Mouse (Mus musculus): Measurements from ENCODE around the gene 1700020D05Rik. TPM values are rescaled to one million over a fixed set of nuclear protein-coding genes. Genes with fewer than 3 reads are reported as not detected.
"Not testable (repeated sequence)": the region's sequence is repeated elsewhere in the genome, so short reads cannot be mapped to it uniquely, and the experiment has no call there.

Gene 1700020D05Rik
- polyA plus RNA-seq, 1 experiment from 2014 or later, result 0.30 TPM

- H3K36me3 ChIP-seq, result peaks cover 60% of the 10 kb centered on the region
Observed at GRCm38 (mm10) chr19:5492641-5493040, 10.9 kb downstream of the 1700020D05Rik start.

GRCm38 (mm10) chr19:5490898-5491708 lies 12.5 kb downstream of the 1700020D05Rik start:
- Histone ChIP-seq H3K36me3 (peaks cover 46% of the 10 kb centered on the region), H3K27me3 (no peaks in the 10 kb centered on the region), H3K4me2 (peak overlapping the region; percentile 76), H3K4me1 (peaks cover 57% of the 10 kb centered on the region), H3K9ac (peak overlapping the region; percentile 87), H3K27ac (peak overlapping the region; percentile 100), H3K9me3 (replicated peaks) (no peaks in the 10 kb centered on the region), H3K4me3 (replicated peaks) (peak overlapping the region; percentile 74)
- peak; percentile 13 for ATAC-seq (replicated peaks; ENCODE audit: low FRiP score)
- WGBS, result under 1% methylated on average over 59 of the region's 59 CpGs

More at GRCm38 (mm10) chr19:5492641-5493040, 10.9 kb downstream of the 1700020D05Rik start:
- peak overlapping the region; percentile 76 for H3K4me2 ChIP-seq
- ATAC-seq (replicated peaks; ENCODE audit: low FRiP score), result no peak
- H3K4me1 ChIP-seq, result peaks cover 42% of the 10 kb centered on the region
- H3K4me3 ChIP-seq (replicated peaks), result no peak overlapping the region; the same call in 1 of the 2 replicates
- no peak overlapping the region for H3K27ac ChIP-seq
- H3K27me3 ChIP-seq, result no peaks in the 10 kb centered on the region
- H3K9me3 ChIP-seq (replicated peaks), result no peaks in the 10 kb centered on the region
- 0 out of 2 replicates have a peak overlapping the region, but pooled peaks have one; percentile 87 for H3K9ac ChIP-seq
- WGBS, result 79% methylated on average over 4 of the region's 4 CpGs

GRCm38 (mm10) chr19:5490313-5490897 lies 13.2 kb downstream of the 1700020D05Rik start, which contains the start of gene Cfl1:
Gene Cfl1 (plus strand): TSS chr19:5490455.
- no peaks in the 10 kb centered on the region for H3K27me3 ChIP-seq
- ATAC-seq (replicated peaks; ENCODE audit: low FRiP score), result peak; percentile 53
- H3K36me3 ChIP-seq, result peaks cover 46% of the 10 kb centered on the region
- peak within 1 kb of the TSS; percentile 87 for H3K9ac ChIP-seq
- peak within 1 kb of the TSS; percentile 76 for H3K4me2 ChIP-seq
- H3K9me3 ChIP-seq (replicated peaks), result no peaks in the 10 kb centered on the region
- WGBS, result under 1% methylated on average over 57 of the region's 62 CpGs
- peaks cover 63% of the 10 kb centered on the region for H3K4me1 ChIP-seq
- H3K4me3 ChIP-seq (replicated peaks), result peak within 1 kb of the TSS; percentile 74
- peak within 1 kb of the TSS; percentile 100 for H3K27ac ChIP-seq

GRCm38 (mm10) chr19:5489721-5490120 lies 13.9 kb downstream of the 1700020D05Rik start:
- Histone ChIP-seq H3K4me3 (replicated peaks) (peak overlapping the region; percentile 74), H3K4me1 (peaks cover 63% of the 10 kb centered on the region), H3K36me3 (peaks cover 46% of the 10 kb centered on the region), H3K27ac (peak overlapping the region; percentile 100), H3K4me2 (peak overlapping the region; percentile 76)
- H3K27me3 ChIP-seq; H3K9ac ChIP-seq; ATAC-seq (replicated peaks; ENCODE audit: low FRiP score); H3K9me3 ChIP-seq (replicated peaks): not testable (repeated sequence)
- 41% methylated on average over 10 of the region's 10 CpGs for WGBS

- Histone ChIP-seq H3K4me1 (peaks cover 59% of the 10 kb centered on the region), H3K4me3 (replicated peaks) (peak overlapping the region; percentile 61), H3K36me3 (peaks cover 46% of the 10 kb centered on the region), H3K9ac (peak overlapping the region; percentile 43), H3K4me2 (peak overlapping the region; percentile 76), H3K27me3 (no peaks in the 10 kb centered on the region), H3K27ac (peak overlapping the region; percentile 100), H3K9me3 (replicated peaks) (no peaks in the 10 kb centered on the region)
- peak; percentile 81 for ATAC-seq (replicated peaks; ENCODE audit: low FRiP score)
- WGBS, result under 1% methylated on average over 26 of the region's 26 CpGs
Observed at GRCm38 (mm10) chr19:5488878-5489571, 14.6 kb downstream of the 1700020D05Rik start.

- H3K9ac ChIP-seq, result peak within 1 kb of the TSS; percentile 63
- peak within 1 kb of the TSS; percentile 100 for H3K27ac ChIP-seq
- H3K4me1 ChIP-seq, result peaks cover 51% of the 10 kb centered on the region
- H3K27me3 ChIP-seq, result no peaks in the 10 kb centered on the region
- WGBS, result under 1% methylated on average over 39 of the region's 39 CpGs
- ATAC-seq (replicated peaks; ENCODE audit: low FRiP score), result peak; percentile 81
- H3K4me2 ChIP-seq, result peak within 1 kb of the TSS; percentile 76
- peaks cover 46% of the 10 kb centered on the region for H3K36me3 ChIP-seq
- H3K4me3 ChIP-seq (replicated peaks), result peak within 1 kb of the TSS; percentile 61
- no peaks in the 10 kb centered on the region for H3K9me3 ChIP-seq (replicated peaks)
Observed at GRCm38 (mm10) chr19:5487768-5488550, 15.6 kb downstream of the 1700020D05Rik start, which contains the start of gene Mus81. Gene Mus81 (minus strand): TSS chr19:5488402.

GRCm38 (mm10) chr19:5486771-5487170 lies 16.8 kb downstream of the 1700020D05Rik start:
- WGBS, result 81% methylated on average over 4 of the region's 4 CpGs
- Histone ChIP-seq H3K36me3 (peaks cover 46% of the 10 kb centered on the region), H3K27me3 (no peaks in the 10 kb centered on the region), H3K9ac (peak overlapping the region; percentile 63; the same call in 1 of the 2 replicates), H3K9me3 (replicated peaks) (no peaks in the 10 kb centered on the region), H3K4me1 (peaks cover 39% of the 10 kb centered on the region), H3K4me3 (replicated peaks) (peak overlapping the region; percentile 61), H3K27ac (peak overlapping the region; percentile 100; the same call in 1 of the 2 replicates), H3K4me2 (peak overlapping the region; percentile 76)
- ATAC-seq (replicated peaks; ENCODE audit: low FRiP score), result no peak

GRCm38 (mm10) chr19:5486286-5486685 lies 17.3 kb downstream of the 1700020D05Rik start:
- Histone ChIP-seq H3K9me3 (replicated peaks) (no peaks in the 10 kb centered on the region), H3K4me1 (peaks cover 37% of the 10 kb centered on the region), H3K27ac (0 out of 2 replicates have a peak overlapping the region, but pooled peaks have one; percentile 15), H3K4me3 (replicated peaks) (no peak overlapping the region), H3K27me3 (no peaks in the 10 kb centered on the region), H3K4me2 (0 out of 2 replicates have a peak overlapping the region, but pooled peaks have one; percentile 76), H3K36me3 (peaks cover 50% of the 10 kb centered on the region), H3K9ac (no peak overlapping the region)
- WGBS, result 76% methylated on average over 8 of the region's 8 CpGs
- ATAC-seq (replicated peaks; ENCODE audit: low FRiP score), result no peak

- H3K36me3 ChIP-seq, result peaks cover 55% of the 10 kb centered on the region
- H3K4me1 ChIP-seq, result peaks cover 37% of the 10 kb centered on the region
- H3K27ac ChIP-seq, result 0 out of 2 replicates have a peak overlapping the region, but pooled peaks have one; percentile 15
- H3K9me3 ChIP-seq (replicated peaks), result no peaks in the 10 kb centered on the region
- H3K4me3 ChIP-seq (replicated peaks), result no peak overlapping the region
- 90% methylated on average over 7 of the region's 7 CpGs for WGBS
- no peak overlapping the region for H3K9ac ChIP-seq
- no peak for ATAC-seq (replicated peaks; ENCODE audit: low FRiP score)
- no peak overlapping the region for H3K4me2 ChIP-seq
- no peaks in the 10 kb centered on the region for H3K27me3 ChIP-seq
Observed at GRCm38 (mm10) chr19:5485821-5486220, 17.8 kb downstream of the 1700020D05Rik start.

- Histone ChIP-seq H3K9ac (no peak overlapping the region), H3K9me3 (replicated peaks) (no peaks in the 10 kb centered on the region), H3K4me1 (peaks cover 37% of the 10 kb centered on the region), H3K36me3 (peaks cover 59% of the 10 kb centered on the region), H3K27me3 (no peaks in the 10 kb centered on the region), H3K4me2 (no peak overlapping the region), H3K4me3 (replicated peaks) (no peak overlapping the region), H3K27ac (no peak overlapping the region)
- no peak for ATAC-seq (replicated peaks; ENCODE audit: low FRiP score)
- 90% methylated on average over 8 of the region's 8 CpGs for WGBS
Observed at GRCm38 (mm10) chr19:5485371-5485770, 18.2 kb downstream of the 1700020D05Rik start.

GRCm38 (mm10) chr19:5484496-5484895 lies 19.1 kb downstream of the 1700020D05Rik start:
- H3K4me2 ChIP-seq, result no peak overlapping the region
- ATAC-seq (replicated peaks; ENCODE audit: low FRiP score), result no peak
- H3K4me1 ChIP-seq, result peaks cover 31% of the 10 kb centered on the region
- H3K9me3 ChIP-seq (replicated peaks), result no peaks in the 10 kb centered on the region
- no peak overlapping the region for H3K4me3 ChIP-seq (replicated peaks)
- no peak overlapping the region for H3K27ac ChIP-seq
- peaks cover 68% of the 10 kb centered on the region for H3K36me3 ChIP-seq
- H3K27me3 ChIP-seq, result no peaks in the 10 kb centered on the region
- H3K9ac ChIP-seq, result no peak overlapping the region
- WGBS, result 94% methylated on average over 5 of the region's 5 CpGs

Data from kidney, embryonic 15.5 days (tissue).